15 mouse cellular contexts compared by ENCODE assay signal in the genomic region with DNA sequence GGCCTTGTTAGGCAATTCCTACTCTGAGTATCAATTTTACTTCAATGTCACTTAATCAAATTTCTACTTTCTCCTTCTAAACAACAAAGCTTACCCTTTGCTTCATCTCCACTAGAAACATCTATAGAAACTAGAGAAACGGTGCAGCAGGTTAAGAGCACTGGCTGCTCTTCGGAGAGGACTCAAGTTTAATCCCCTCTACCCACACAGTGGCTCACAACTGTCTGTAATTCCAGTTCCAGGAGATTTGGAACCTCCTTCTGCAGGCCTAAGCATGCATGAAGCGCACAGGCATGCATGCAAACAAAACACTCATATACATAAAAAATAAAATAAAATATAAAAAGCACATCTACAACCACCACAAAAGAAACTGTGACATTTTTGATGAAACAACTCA. TPM values are rescaled to one million over a fixed set of nuclear protein-coding genes. Genes with fewer than 3 reads are reported as not detected.
DNase-seq lines count a peak whose midpoint lies in the region; ATAC-seq and TF ChIP-seq lines count a peak whose summit lies in the region.
"Had no signal": no experiment of that assay in that cellular context is flagged by ENCODE, and none has a peak within 500 bp of the region (broad histone marks: within the 10 kb centered on the region; RNA-seq: fewer than 3 reads in every experiment).

No protein-coding gene starts in this region.

- no peak overlapping the region for H3K27ac ChIP-seq in embryonic facial prominence, embryonic 13.5 days
- H3K27ac ChIP-seq in embryonic facial prominence, embryonic 10.5 days (replicated peaks): no peak overlapping the region
- H3K27ac ChIP-seq in kidney, embryonic 15.5 days: no peak overlapping the region
- H3K27ac ChIP-seq in CH12.LX (ENCODE audit: insufficient read depth, low read depth): no peak overlapping the region
- no peak overlapping the region for H3K27ac ChIP-seq in liver, embryonic 13.5 days

- H3K36me3 ChIP-seq in embryonic facial prominence, embryonic 13.5 days: no peaks in the 10 kb centered on the region; the same call in 1 of the 2 replicates
- peaks cover 14% of the 10 kb centered on the region for H3K36me3 ChIP-seq in embryonic facial prominence, embryonic 10.5 days (replicated peaks)
- H3K36me3 ChIP-seq in kidney, embryonic 15.5 days: peaks cover 3% of the 10 kb centered on the region; the same call in 1 of the 2 replicates
- peaks cover 2 to 31% of the 10 kb centered on the region in 2 experiments for H3K36me3 ChIP-seq in CH12.LX (replicated peaks in 1 of 2; ENCODE audit: control insufficient read depth in 1 of 2, insufficient read depth in 1 of 2, low read length in 1 of 2)
- H3K36me3 ChIP-seq in liver, embryonic 13.5 days: peaks cover 15% of the 10 kb centered on the region; the same call in 1 of the 2 replicates

- H3K4me3 ChIP-seq in embryonic facial prominence, embryonic 13.5 days: no peak overlapping the region
- H3K4me3 ChIP-seq in embryonic facial prominence, embryonic 10.5 days: no peak overlapping the region
- no peak overlapping the region for H3K4me3 ChIP-seq in kidney, embryonic 15.5 days (replicated peaks)
- no peak overlapping the region for H3K4me3 ChIP-seq in CH12.LX (replicated peaks in 1 of 3; ENCODE audit: low read depth in 2 of 3, low read length in 2 of 3, poor library complexity in 1 of 3)
- peak overlapping the region; percentile 94; the same call in 1 of the 2 replicates for H3K4me3 ChIP-seq in liver, embryonic 13.5 days (replicated peaks)

- ATAC-seq in embryonic facial prominence, embryonic 13.5 days (ENCODE audit: insufficient number of reproducible peaks, insufficient read depth, low FRiP score, low TSS enrichment, low read depth): no peak
- ATAC-seq in kidney, embryonic 15.5 days (replicated peaks; ENCODE audit: low FRiP score): no peak
- ATAC-seq in liver, embryonic 13.5 days (ENCODE audit: low read depth): no peak
- no peak for ATAC-seq in megakaryocyte, adult 5-6 weeks (ENCODE audit: poor library complexity, severe bottlenecking)
- ATAC-seq: intestine, embryonic 16.5 days; Patski had no signal

- H3K4me2 ChIP-seq in embryonic facial prominence, embryonic 13.5 days: peak overlapping the region; percentile 86; the same call in 1 of the 2 replicates
- peak overlapping the region; percentile 77 for H3K4me2 ChIP-seq in kidney, embryonic 15.5 days
- 0 out of 2 replicates have a peak overlapping the region, but pooled peaks have one; percentile 7 for H3K4me2 ChIP-seq in CH12.LX (ENCODE audit: insufficient read depth, low read depth, poor library complexity, severe bottlenecking)
- H3K4me2 ChIP-seq in liver, embryonic 13.5 days: peak overlapping the region; percentile 82

- H3K9ac ChIP-seq in embryonic facial prominence, embryonic 13.5 days: no peak overlapping the region
- H3K9ac ChIP-seq in kidney, embryonic 15.5 days: no peak overlapping the region
- no peak overlapping the region for H3K9ac ChIP-seq in CH12.LX (ENCODE audit: insufficient read depth, low read depth)
- peak overlapping the region; percentile 89; the same call in 1 of the 2 replicates for H3K9ac ChIP-seq in liver, embryonic 13.5 days

- DNase-seq in embryonic facial prominence, embryonic 10.5 days (ENCODE audit: low spot score): no peak
- DNase-seq in kidney, adult 11 months: no peak
- DNase-seq in CH12.LX (ENCODE audit: extremely low read depth): no peak
- DNase-seq in liver, embryonic 13.5 days: no peak
- no peak for DNase-seq in adrenal gland, postnatal 4 days (ENCODE audit: low spot score in 2 of 2)
- DNase-seq: cerebellum, adult 18-20 months; gastrocnemius, postnatal 14 days; lung, adult 2 months; right cerebral cortex, postnatal 14 days; thymus, adult 2 months had no signal

- TF ChIP-seq RAD21 in CH12.LX (IDR thresholded peaks at IDR 0.05; ENCODE audit: low read depth, low read length): no peak

- H3K27me3 ChIP-seq in embryonic facial prominence, embryonic 13.5 days: no peaks in the 10 kb centered on the region
- H3K27me3 ChIP-seq in embryonic facial prominence, embryonic 10.5 days (replicated peaks; ENCODE audit: low read depth, poor library complexity, severe bottlenecking): no peaks in the 10 kb centered on the region
- no peaks in the 10 kb centered on the region for H3K27me3 ChIP-seq in kidney, embryonic 15.5 days
- no peaks in the 10 kb centered on the region for H3K27me3 ChIP-seq in CH12.LX (replicated peaks)
- H3K27me3 ChIP-seq in liver, embryonic 13.5 days: no peaks in the 10 kb centered on the region
- H3K27me3 ChIP-seq: Patski had no signal

- H3K4me1 ChIP-seq in embryonic facial prominence, embryonic 13.5 days: peaks cover 19% of the 10 kb centered on the region
- H3K4me1 ChIP-seq in embryonic facial prominence, embryonic 10.5 days: peaks cover 30% of the 10 kb centered on the region
- H3K4me1 ChIP-seq in kidney, embryonic 15.5 days: peaks cover 25% of the 10 kb centered on the region
- peaks cover 10 to 31% of the 10 kb centered on the region in 2 experiments for H3K4me1 ChIP-seq in CH12.LX (ENCODE audit: control insufficient read depth in 1 of 2, insufficient read depth in 2 of 2)
- peaks cover 47% of the 10 kb centered on the region for H3K4me1 ChIP-seq in liver, embryonic 13.5 days (replicated peaks)

- dilution Hi-C loops in CH12.LX (cut with MboI; ENCODE audit: extremely low pct_ligation_motif_present, extremely low pct_unique_long_range_greater_than_20kb, low sequenced_read_pairs): no loop called here

- in situ Hi-C loops in CH12.LX (cut with MboI; ENCODE audit: low pct_ligation_motif_present, low pct_unique_long_range_greater_than_20kb, low sequenced_read_pairs): no loop called here

- H3K79me2 ChIP-seq in CH12.LX (replicated peaks; ENCODE audit: control insufficient read depth, extremely low read depth, insufficient read depth, poor library complexity, severe bottlenecking): peaks cover 59% of the 10 kb centered on the region

- 83% methylated on average over 3 of the region's 3 CpGs for WGBS in embryonic facial prominence, embryonic 13.5 days
- WGBS in embryonic facial prominence, embryonic 10.5 days: 92% methylated on average over 3 of the region's 3 CpGs
- WGBS in kidney, embryonic 15.5 days: 92% methylated on average over 3 of the region's 3 CpGs
- 81% methylated on average over 3 of the region's 3 CpGs for WGBS in liver, embryonic 13.5 days (ENCODE audit: insufficient replicate concordance)

- TF ChIP-seq EP300 in CH12.LX (IDR thresholded peaks at IDR 0.05; ENCODE audit: low read length): no peak

- H3K9me3 ChIP-seq in embryonic facial prominence, embryonic 13.5 days: no peaks in the 10 kb centered on the region
- H3K9me3 ChIP-seq in embryonic facial prominence, embryonic 10.5 days: no peaks in the 10 kb centered on the region
- H3K9me3 ChIP-seq in kidney, embryonic 15.5 days (replicated peaks): no peaks in the 10 kb centered on the region
- H3K9me3 ChIP-seq in CH12.LX (replicated peaks; ENCODE audit: low read length): no peaks in the 10 kb centered on the region
- H3K9me3 ChIP-seq in liver, embryonic 13.5 days (replicated peaks): no peaks in the 10 kb centered on the region

- no peak for TF ChIP-seq CTCF in CH12.LX (conservative IDR thresholded peaks at IDR 0.05 in 1 of 2, IDR thresholded peaks at IDR 0.05 in 1 of 2; ENCODE audit: low read depth in 2 of 2, low read length in 2 of 2)

- TF ChIP-seq POLR2A in CH12.LX (IDR thresholded peaks at IDR 0.05; ENCODE audit: low read depth, low read length): no peak

TF ChIP-seq in CH12.LX, 34 proteins besides CTCF, POLR2A, EP300 and RAD21:
- TF ChIP-seq ETS1 (conservative IDR thresholded peaks at IDR 0.05; ENCODE audit: low read depth, low read length) (no peak), ZNF384 (IDR thresholded peaks at IDR 0.05; ENCODE audit: low read depth, low read length) (no peak), UBTF (IDR thresholded peaks at IDR 0.05; ENCODE audit: low read depth, low read length) (no peak)

RNA-seq across cellular contexts. Expression of a gene that starts 5.0 kb away (rescaled TPM):
- 157 and 158 TPM in 2 replicates for polyA plus RNA-seq in embryonic facial prominence, embryonic 13.5 days (2015; fragmentation: Nextera tagmentation; extraction: Ambion mirVana)
- polyA plus RNA-seq in embryonic facial prominence, embryonic 10.5 days (2016; fragmentation: Nextera tagmentation; extraction: Ambion mirVana): 118 and 125 TPM in 2 replicates
- 189 and 196 TPM in 2 replicates for polyA plus RNA-seq in kidney, embryonic 15.5 days (2015; fragmentation: Nextera tagmentation; extraction: Ambion mirVana)
- total RNA-seq in CH12.LX (2012; rRNA removed): 267 and 310 TPM in 2 replicates
- total RNA-seq in CH12.LX (2014; rRNA removed): 371 and 386 TPM in 2 replicates
- 233 and 283 TPM in 2 replicates for polyA plus RNA-seq in CH12.LX (2012; ENCODE audit: insufficient read length, low read depth)
- 77.5 and 87.5 TPM in 2 replicates for polyA plus RNA-seq in liver, embryonic 13.5 days (2015; fragmentation: Nextera tagmentation; extraction: Ambion mirVana)
- total RNA-seq in adrenal gland, postnatal 4 days (2021): 100 to 1,000 TPM; 241 to 253 TPM
- 266 and 313 TPM in 2 replicates for total RNA-seq in megakaryocyte, adult 5-6 weeks (2015)
- 182 and 228 TPM in 2 replicates for total RNA-seq in megakaryocyte, adult 5-6 weeks (2017)

Comparison
In these comparisons a context has a peak if more than half of its experiments do, and no peak if none do; other contexts are left out.
1. H3K4me2 ChIP-seq: peak in every context shown above with its lines; median percentile 86 in embryonic facial prominence, embryonic 13.5 days; 82 in liver, embryonic 13.5 days; 77 in kidney, embryonic 15.5 days; 7 in CH12.LX.